Mouse (Mus musculus) layer of hippocampus, adult 6 months (tissue): ENCODE data around the gene Cntn4. TPM values are rescaled to one million over a fixed set of nuclear protein-coding genes. Genes with fewer than 3 reads are reported as not detected.

Experiments used
- long read RNA-seq, 2 experiments: library from polyadenylated mRNA; unstranded; transcript quantifications; one replicate each; pipeline ENCODE4 v2.0.0; 2019 to 2020
- polyA plus RNA-seq: library from polyadenylated mRNA; unstranded; fragments of <200 nt; fragmentation: Nextera tagmentation; gene quantifications from 2 replicates; pipeline ENCODE4 v1.2.3, GENCODE M21; 2021

The Cntn4 gene
- 5.1 and 5.3 TPM in 2 replicates for polyA plus RNA-seq
- long read RNA-seq, experiment 1, partial matches to known transcripts, result 3 of 7 reads
- long read RNA-seq, experiment 1, other reads (novel, unspliced or antisense), result 4 of 7 reads
- long read RNA-seq, experiment 2, full-length matches to known transcripts, result 3 of 66 reads
- long read RNA-seq, experiment 2, partial matches to known transcripts, result 29 of 66 reads
- long read RNA-seq, experiment 2, other reads (novel, unspliced or antisense), result 34 of 66 reads

DNA sequence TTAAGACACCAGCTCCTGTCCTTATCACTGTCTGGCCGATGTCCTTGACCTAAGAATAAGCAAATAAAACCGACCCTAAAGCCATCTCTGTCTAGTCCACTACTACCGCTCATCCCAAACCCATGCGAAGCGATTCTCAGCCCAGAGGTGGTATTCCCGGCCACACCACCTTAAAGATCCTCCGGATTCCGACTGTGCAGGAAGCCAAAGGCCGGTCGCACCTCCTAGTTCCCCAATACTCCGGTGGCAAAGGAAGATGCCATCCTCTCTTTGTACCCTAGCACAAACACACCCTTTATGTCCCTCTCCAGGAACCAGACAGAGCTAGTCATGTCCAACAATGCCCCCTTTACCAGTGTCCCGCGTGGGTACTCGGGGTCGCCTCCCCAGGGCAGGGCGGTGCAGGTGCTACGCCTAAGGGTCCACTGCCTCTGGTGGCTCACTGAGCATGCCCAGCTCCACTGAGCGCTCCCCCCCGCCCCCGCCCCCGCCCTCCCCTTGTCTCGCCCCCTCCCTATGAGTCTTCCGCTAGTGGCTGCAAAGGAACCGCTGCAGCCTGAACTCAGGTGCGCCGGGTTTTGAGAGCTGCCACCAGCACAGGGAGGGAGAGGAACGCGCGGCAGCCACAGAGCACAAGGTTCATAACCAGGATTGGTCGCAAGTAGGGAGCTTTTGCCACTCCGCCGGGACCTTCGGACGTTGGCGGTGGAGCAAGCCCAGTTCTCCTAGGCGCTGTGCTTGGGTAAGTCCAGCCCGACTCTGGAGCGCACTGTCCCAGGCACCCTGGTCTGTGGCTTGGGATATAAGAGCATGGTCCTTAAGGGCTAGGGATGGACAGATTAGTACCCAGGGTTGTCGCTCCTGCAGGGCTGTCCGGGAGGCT is at the start of gene Cntn4:
TSS of gene Cntn4 (plus strand) at position 512 of the 883 bp plus-strand sequence.

